Mouse (Mus musculus): ENCODE measurements at regions not wholly inside any gene's neighbourhood (a gene's known extent, or its start where the extent isn't known, plus 50 kb on each side); places are given as distances from the start of the nearest gene placed in this dataset.

DNA sequence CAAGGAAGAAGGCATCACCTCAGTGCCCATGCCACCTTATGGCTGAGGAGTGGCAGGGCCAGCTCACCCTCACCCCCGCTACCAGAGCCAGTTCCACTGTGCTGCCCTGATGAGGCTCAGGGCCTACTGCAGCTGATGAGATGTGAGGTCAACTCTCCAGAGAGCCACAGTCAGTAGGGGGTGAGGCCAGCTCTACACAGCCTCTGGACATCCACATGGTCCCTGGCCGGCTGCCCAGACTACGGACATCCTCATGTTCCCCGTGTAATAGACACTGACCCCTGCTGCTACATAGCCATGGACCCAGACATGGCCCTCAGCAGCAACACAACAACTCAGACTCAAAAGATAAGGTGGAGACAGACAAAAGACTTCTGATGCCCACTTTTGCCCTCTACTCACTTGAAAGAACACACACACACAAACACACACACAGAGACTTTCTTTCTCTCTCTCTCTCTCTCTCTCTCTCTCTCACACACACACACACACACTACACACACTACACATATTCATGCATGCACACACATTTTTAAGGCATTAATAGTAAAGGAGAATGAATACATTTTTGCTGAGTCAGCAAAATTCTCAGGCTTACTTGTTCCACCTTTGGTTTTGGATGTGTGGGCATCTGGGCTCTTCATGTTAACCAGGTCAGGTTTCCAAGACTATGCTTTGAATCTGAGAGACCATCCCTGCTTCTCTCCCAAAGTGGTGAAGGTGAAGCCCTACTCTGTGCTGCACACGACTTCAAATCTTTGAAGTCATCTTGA, 604.4 kb upstream of the Nrp1 start:
- DNase-seq (ENCODE audit: low spot score in 2 of 2) = no peak

GRCm38 (mm10) chr8:127757396-127757795, 601.0 kb upstream of the Nrp1 start:
- DNase-seq (ENCODE audit: low spot score in 2 of 2) = no peak

GRCm38 (mm10) chr8:127759906-127760305, 598.5 kb upstream of the Nrp1 start:
- no peak for DNase-seq (ENCODE audit: low spot score in 2 of 2)

DNA sequence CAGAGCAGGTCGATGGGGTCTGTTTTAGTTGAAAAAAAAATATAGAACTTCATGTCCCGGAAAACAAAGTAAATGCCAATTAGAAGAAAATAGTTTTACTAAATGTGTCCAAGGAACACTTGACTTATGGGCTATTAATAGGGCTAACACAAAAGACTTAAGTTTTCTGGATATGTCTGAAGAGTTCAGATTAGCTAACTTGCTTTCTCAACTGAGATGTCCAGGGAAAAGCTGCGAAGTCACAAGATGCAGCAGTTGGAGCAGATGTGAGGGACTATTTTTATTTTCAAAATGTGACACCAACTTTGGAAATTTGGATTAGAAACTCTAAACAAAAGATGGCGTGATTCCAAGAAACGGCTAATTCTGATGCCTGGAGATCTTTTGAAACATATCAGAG, 593.2 kb upstream of the Nrp1 start:
- no peak for DNase-seq (ENCODE audit: low spot score in 2 of 2)

GRCm38 (mm10) chr8:127768311-127768710, 590.1 kb upstream of the Nrp1 start:
- no peak for DNase-seq (ENCODE audit: low spot score in 2 of 2)

DNA sequence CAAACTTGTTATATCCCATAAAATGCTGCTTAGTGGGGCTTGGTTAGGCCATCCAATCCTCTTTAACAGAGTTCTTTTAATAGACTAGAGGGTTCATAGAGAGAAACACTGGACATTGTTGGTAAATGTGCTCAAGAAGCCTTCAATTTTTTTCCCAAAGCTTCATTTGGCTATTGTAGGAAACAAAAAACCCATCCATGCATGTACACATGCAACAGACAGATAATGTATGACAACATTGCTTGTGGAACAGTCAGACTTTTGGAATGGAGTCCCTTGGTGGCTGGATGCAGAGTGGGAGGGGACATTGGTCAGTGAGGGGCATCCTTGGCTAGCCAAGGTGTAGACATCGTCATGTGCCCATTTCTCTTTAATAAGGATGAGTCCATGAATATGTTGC, 588.8 kb upstream of the Nrp1 start:
- DNase-seq (ENCODE audit: low spot score in 2 of 2) = no peak

DNA sequence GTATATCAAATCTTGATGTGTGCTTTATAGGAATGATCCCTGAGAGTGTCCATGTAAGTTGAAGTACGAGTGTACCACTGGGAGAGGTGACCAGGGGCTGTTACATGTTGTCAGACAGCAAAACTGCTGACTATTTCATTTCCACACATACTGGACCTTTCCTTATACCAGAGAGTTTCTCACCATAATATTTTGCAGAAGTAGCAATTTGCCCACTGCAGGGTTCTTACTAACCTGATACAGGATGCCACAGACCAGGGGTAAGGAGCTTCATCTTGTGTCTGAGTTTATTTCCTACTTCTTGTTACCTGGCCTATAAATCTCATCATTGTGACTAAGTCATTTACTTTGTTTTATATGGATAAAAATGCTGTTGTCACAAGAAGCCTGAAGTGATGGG, 586.6 kb upstream of the Nrp1 start:
- no peak for DNase-seq (ENCODE audit: low spot score in 2 of 2)

DNA sequence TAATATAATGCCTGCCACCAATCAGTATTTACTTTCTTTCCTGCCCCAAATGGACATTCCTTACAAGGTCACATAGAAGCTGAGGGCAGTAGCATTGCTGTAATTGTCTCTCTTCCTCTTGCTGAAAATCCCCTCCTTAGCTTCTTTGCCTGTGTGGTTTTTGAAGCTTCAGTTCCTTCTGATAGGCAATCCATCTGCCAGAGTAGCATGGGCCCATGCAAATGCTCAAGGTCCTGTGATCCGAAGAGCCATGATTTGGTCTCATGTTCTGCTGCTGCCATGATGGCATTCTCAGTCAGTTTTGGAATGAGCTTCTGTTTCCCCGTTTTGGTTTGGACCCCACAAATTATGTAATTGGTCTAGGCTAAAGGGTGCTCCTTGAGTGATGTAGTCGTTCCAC, 586.0 kb upstream of the Nrp1 start:
- no peak for DNase-seq (ENCODE audit: low spot score in 2 of 2)

DNA sequence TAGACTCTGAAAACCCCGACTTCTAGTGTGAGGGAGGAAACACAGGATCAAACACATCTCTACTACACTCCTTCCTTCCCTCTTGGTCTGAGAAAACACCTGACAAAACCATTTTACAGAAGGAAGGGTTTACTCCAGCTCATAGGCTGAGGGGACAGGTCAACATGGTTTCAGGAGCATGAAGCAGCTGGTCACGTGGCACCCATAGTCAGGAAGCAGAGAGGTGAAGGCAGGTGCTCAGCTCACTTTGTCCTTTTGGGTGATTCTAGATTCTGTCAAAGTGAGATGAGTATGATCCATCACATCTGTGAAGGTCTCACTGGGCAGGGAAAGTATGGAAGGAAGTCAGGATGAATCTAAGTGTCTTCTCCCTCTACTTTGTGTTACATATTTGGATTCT, 585.5 kb upstream of the Nrp1 start:
- DNase-seq (ENCODE audit: low spot score in 2 of 2) = no peak

DNA sequence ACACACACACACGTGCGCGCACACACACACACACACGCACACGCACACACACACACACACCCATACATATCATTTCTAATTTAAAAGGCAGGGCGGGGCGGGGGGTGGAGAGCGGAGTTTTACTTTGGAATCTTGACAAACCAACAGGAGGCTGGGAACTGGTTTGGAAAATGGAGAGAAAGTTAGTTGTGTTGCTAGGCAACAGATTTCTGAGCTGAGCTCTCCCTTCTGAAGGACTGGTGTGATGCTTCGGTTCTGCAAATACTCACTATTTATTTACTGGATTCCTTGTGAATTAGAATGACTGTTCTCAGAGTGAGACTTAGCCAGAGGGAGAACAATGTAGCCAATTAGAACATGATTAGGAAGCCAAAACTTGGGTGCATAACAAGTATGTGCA, 583.8 kb upstream of the Nrp1 start:
- no peak for DNase-seq (ENCODE audit: low spot score in 2 of 2)

- no peak for DNase-seq (ENCODE audit: low spot score in 2 of 2)
Measured at GRCm38 (mm10) chr8:127775160-127775559, 583.2 kb upstream of the Nrp1 start.

- DNase-seq (ENCODE audit: low spot score in 2 of 2) = no peak
Measured at GRCm38 (mm10) chr8:127775747-127776146, 582.7 kb upstream of the Nrp1 start.

- DNase-seq (ENCODE audit: low spot score in 2 of 2) = no peak
Measured at GRCm38 (mm10) chr8:127778352-127779020, 579.9 kb upstream of the Nrp1 start.

GRCm38 (mm10) chr8:127779021-127779689, 579.2 kb upstream of the Nrp1 start:
- DNase-seq (ENCODE audit: low spot score in 2 of 2) = no peak

GRCm38 (mm10) chr8:127780596-127780995, 577.8 kb upstream of the Nrp1 start:
- DNase-seq (ENCODE audit: low spot score in 2 of 2) = no peak

DNA sequence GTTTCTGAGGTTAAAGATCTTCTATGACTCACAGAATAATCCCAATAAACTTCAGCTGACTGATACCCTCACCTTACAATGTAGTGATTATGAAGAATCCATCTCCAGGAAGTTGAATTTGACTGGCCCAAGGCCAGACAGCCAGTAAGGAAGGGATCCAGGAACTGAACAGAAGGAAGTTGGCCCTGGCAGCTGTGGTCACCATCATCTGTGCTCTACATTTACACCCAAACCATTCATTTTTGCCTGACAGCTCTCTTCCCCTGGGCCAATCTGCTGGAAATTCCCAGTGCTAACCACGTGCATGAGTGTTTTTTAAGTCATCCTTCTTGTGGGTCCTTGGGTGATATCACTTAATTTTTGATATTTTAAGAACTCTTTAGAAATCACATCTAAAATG, 577.4 kb upstream of the Nrp1 start:
- DNase-seq (ENCODE audit: low spot score in 2 of 2) = no peak

GRCm38 (mm10) chr8:127792611-127793010, 565.8 kb upstream of the Nrp1 start:
- no peak for DNase-seq (ENCODE audit: low spot score in 2 of 2)

- DNase-seq (ENCODE audit: low spot score in 2 of 2) = no peak
Measured at GRCm38 (mm10) chr8:127799849-127800471, 558.4 kb upstream of the Nrp1 start.

- DNase-seq (ENCODE audit: low spot score in 2 of 2) = no peak
Measured at GRCm38 (mm10) chr8:127802136-127802535, 556.3 kb upstream of the Nrp1 start.

- no peak for DNase-seq (ENCODE audit: low spot score in 2 of 2)
Measured at GRCm38 (mm10) chr8:127802661-127803333, 555.6 kb upstream of the Nrp1 start.

DNA sequence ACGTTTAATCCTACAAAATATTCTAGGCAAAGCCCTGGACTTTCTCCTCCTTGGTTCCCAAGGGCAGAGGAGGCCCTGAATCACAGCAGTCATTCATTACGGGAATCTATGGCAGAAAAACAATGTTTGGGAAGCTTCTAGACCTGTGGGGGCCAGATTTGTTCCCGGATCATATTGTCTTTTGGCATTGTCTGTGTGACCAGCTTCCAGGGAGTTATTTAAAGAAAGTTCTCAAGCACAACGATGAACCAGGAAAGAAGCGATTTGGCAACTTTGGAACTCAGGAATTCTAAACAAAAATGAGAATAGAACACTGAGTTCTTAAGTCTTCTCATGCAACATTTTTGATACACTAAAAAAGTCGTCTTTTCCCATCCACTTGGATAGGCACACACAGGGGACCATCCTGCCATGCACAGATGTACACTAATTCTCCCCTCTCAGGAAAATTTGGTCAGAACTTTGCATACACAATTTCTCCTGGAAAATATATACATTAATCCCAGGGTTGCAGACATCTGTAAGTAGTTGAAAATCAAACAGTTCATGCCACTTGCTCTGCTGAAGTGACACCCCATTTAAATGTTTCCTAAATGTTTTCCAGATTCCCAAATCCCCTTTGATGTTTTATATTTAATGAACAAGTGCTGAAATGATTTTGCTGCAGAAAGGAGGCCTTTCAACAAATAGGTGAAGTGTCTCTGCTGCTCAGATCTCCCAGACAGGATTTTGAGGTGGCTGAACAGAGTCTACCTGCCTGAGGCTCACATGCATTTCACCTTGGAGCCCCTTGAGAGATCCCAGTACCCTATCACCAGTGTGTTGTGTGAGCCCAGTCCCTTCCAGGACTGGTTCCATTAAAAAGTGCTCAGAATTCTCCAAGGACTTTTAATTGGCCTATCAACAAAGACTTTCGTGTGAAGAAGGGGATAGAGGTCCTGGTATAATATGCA, 548.9 kb upstream of the Nrp1 start:
- DNase-seq (ENCODE audit: low spot score in 2 of 2) = no peak
